Mouse (Mus musculus) adrenal gland, postnatal 10 days (tissue): ENCODE data around the gene Pcdh8. TPM values are rescaled to one million over a fixed set of nuclear protein-coding genes. Genes with fewer than 3 reads are reported as not detected.

Source experiments
- DNase-seq: peaks from one replicate; pipeline ENCODE4 v3.0.0; 2021; ENCODE audit warnings: mixed read lengths
- microRNA-seq: library from miRNA; unstranded; fragments of <30 nt; microRNA quantifications from one replicate; pipeline ENCODE4 v1.2.0, GENCODE M21; 2021
- total RNA-seq, 2 experiments: library from RNA; stranded (reverse); gene quantifications; 2 replicates each; pipeline ENCODE4 v1.2.3; 2021

The Pcdh8 gene
- total RNA-seq, 2 experiments from 2014 or later, result 0.06 TPM; not detected in 1

GRCm38 (mm10) chr14:79753733-79754132, 17.4 kb downstream of the Pcdh8 start:
- no peak for DNase-seq

DNA sequence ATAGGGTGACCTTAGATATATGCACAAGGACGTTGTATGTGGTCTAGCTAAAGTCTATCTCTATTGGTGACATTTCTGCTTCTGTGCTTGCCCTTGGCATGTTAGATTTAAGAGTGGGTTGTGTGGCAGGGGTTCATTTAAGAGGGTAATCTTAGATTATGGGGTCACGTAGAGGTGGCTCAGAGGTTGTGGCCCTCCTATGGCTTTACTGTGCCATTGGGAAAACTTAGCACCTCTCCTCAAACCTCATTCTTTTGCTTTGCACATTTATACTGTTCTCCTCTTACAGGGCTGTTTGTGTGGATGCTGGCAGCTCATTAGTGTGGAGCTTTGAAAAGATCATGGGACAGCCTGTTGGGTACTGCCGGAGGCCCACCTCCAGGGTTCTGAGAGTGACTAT, 30.6 kb downstream of the Pcdh8 start:
- no peak for DNase-seq

- DNase-seq, result no peak
Observed at GRCm38 (mm10) chr14:79738441-79738840, 32.7 kb downstream of the Pcdh8 start.

GRCm38 (mm10) chr14:79737642-79738379, 33.3 kb downstream of the Pcdh8 start:
- DNase-seq, result peak; percentile 22

GRCm38 (mm10) chr14:79736781-79737180, 34.3 kb downstream of the Pcdh8 start:
- DNase-seq, result no peak

DNA sequence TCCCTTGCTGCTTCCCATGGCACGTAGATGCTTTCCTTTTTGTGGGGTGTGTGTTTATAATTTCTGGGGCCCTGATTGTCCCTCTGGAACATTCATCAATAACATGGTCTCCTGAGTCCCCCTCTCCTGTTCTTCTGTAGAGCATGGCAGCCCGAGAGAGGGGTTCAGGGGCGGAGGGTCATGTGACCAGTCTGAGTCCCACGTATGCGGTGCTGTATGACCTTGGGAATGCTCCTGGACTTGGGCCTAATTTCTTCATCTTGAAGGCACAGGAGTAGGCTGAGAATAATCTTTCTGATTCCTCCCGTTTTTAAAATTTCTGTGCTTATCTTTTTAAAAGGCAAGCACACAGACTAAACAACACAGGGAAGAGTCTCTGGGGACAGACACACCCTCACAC, 37.6 kb downstream of the Pcdh8 start:
- DNase-seq, result no peak

DNA sequence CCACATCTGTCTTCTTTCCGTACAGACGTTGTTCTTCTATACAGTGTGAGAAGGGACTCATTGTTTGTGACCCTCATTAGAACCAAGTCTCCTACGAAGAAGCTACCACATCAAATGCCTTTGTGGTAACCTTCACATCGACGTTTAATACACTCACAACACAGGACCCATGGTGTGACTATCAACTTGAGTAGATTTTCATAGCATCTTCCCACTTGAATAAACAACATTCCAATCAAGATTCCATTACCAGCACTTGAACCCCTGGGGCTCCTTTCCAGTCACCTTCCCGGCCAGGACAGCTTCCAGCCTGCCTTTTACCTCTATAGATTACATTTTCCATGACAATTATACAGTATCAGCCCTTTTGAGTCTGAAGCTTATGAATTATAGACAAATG, 42.3 kb downstream of the Pcdh8 start:
- DNase-seq, result no peak

DNA sequence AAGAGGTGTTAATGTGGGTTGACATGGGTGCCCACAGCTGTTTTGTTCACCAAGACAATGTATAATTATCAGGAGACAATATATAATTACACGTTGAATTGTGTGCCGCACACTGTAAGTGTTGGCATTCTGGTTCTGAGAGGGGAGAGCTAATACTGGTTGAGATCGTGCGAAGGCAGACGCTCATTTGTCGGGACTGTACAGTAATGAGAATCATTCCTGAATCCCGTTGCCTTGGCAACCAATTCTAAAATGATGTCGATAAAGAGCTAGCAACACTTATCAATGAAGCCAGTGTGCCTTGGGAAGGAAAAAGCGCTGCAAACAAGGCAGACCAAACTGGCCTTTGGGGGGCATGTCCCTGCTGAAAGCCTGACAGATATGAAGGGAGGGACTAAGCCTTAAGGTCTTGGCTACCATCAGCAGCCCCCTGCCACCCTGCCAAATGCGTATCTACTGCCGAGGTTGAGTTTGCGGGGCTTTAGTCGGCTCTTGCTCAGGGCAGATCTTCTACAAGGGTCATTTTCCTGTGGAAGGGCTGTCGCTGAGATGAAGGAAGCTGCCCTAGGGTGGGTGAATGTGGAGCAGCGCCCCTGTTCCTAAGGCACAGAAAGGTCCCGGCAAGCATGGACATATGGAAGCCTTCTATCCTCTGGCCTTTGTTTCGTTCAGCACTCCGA, 47.0 kb downstream of the Pcdh8 start:
- DNase-seq, result no peak

DNA sequence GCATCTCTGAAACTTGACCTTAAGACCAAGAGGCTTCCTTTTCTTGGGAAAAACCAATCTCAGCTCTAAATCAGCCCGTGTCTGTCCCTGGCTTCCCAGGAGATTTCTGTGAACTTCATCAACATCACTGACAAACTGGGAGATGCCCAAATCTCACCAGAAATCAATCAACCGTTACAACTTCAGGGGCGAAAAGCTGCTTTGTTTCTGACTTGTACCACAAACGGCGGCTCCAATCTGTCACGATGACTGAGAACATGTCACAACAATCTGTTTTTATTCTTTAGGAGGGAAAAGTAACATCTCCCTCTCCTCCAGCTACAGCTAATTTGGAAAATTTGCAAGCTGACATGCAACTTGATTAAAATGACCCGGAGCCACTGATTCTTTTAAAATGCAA, 48.9 kb downstream of the Pcdh8 start:
- no peak for DNase-seq

Small RNA genes within 50 kb of the gene (microRNA-seq; reads per million reads assigned to microRNA genes)
- gene Mir759, result not detected

Other genes with a start within 250 kb of the Pcdh8 start
- gene Sugt1, start 183.6 kb downstream of the Pcdh8 start, total RNA-seq, result 100 to 1,000 TPM in 1 of 2 experiments, 10 to 100 TPM in 1; 98.5 to 126 TPM
- under 1 TPM; 0.78 to 0.85 TPM for gene Cnmd, start 109.1 kb downstream of the Pcdh8 start, total RNA-seq
- gene Olfm4, start 212.8 kb upstream of the Pcdh8 start, total RNA-seq, result 1 to 10 TPM; 1.8 to 2.0 TPM